Mouse (Mus musculus): Measurements from ENCODE around the gene 4930451I11Rik.

DNA sequence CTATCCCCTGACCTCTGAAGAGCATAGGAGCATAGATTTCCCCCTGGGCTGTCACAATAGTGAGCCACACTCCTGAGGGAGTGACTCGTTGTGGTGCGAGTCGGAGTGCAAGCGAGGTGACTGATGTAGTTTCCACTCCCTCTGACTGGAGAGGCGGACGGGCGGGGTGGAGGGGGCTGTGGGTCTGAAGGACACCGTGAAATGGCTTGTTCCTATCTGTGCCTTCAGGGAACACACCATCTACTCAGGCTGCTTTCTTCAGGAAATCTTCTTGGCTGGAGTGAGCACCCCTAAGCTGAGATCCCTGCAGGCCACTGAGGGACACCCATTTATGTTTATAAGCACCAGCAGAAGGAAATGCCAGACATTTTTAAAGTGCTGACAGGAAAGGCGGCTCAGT lies 8.7 kb downstream of the 4930451I11Rik start:
- no peak for TF ChIP-seq CTCF (IDR thresholded peaks at IDR 0.05; ENCODE audit: borderline replicate concordance, extremely low read depth, insufficient read depth, insufficient read length)
- no peak for TF ChIP-seq POLR2A (IDR thresholded peaks at IDR 0.05; ENCODE audit: borderline replicate concordance, extremely low read depth, insufficient read depth, insufficient read length, poor library complexity, severe bottlenecking)

Measured in brain, embryonic 14.5 days (tissue).